Mouse (Mus musculus) liver, adult 2 months (tissue): ENCODE measurements at regions not wholly inside any gene's neighbourhood (a gene's known extent, or its start where the extent isn't known, plus 50 kb on each side); places are given as distances from the start of the nearest gene placed in this dataset.

Source experiments
- DNase-seq: peaks from one replicate; pipeline ENCODE4 v3.0.0-alpha.2; 2011; ENCODE audit warnings: low read depth, low spot score; ENCODE audit errors: extremely low read depth
- H3K27ac ChIP-seq: fragments of 200-500 bp; replicated peaks from 2 replicates; pipeline ENCODE4 v1.5.1; 2012; ENCODE audit warnings: low read depth, mild to moderate bottlenecking, control low read depth, inconsistent platforms, low read length; ENCODE audit not compliant: insufficient read depth
- H3K27me3 ChIP-seq: fragments of 200-500 bp; 2 replicates; pipeline ENCODE4 v1.6.1; 2012; ENCODE audit warnings: mild to moderate bottlenecking, moderate library complexity, low read length, inconsistent platforms; ENCODE audit not compliant: control insufficient read depth, insufficient read depth
- H3K36me3 ChIP-seq: fragments of 200-500 bp; 2 replicates; pipeline ENCODE4 v1.6.1; 2012; ENCODE audit warnings: low read length, inconsistent platforms; ENCODE audit not compliant: control insufficient read depth, insufficient read depth
- H3K4me1 ChIP-seq: fragments of 200-500 bp; 2 replicates; pipeline ENCODE4 v1.6.1; 2011; ENCODE audit warnings: low read length; ENCODE audit not compliant: control insufficient read depth, insufficient read depth
- H3K4me3 ChIP-seq: fragments of 200-500 bp; 2 replicates; pipeline ENCODE4 v1.5.1; 2011; ENCODE audit warnings: low read depth, mild to moderate bottlenecking, control low read depth, low read length, moderate library complexity; ENCODE audit not compliant: insufficient read depth
- H3K79me2 ChIP-seq: fragments of 200-500 bp; 2 replicates; pipeline ENCODE4 v1.6.1; 2012; ENCODE audit warnings: inconsistent platforms, mild to moderate bottlenecking, low read length, moderate library complexity; ENCODE audit not compliant: control insufficient read depth, insufficient read depth
- H3K9ac ChIP-seq: fragments of 200-500 bp; 2 replicates; pipeline ENCODE4 v1.6.1; 2012; ENCODE audit warnings: low read depth, mild to moderate bottlenecking, control low read depth, inconsistent platforms, low read length
- CTCF ChIP-seq: fragments of 200-500 bp; IDR thresholded peaks from 2 replicates; pipeline ENCODE4 v1.5.1; 2011; ENCODE audit warnings: low read depth, low read length, control low read depth
- POLR2A ChIP-seq: fragments of 200-500 bp; IDR thresholded peaks from 2 replicates; pipeline ENCODE4 v1.6.1; 2011; ENCODE audit warnings: low read length, control low read depth; ENCODE audit not compliant: insufficient read depth; ENCODE audit errors: extremely low read depth
- WGBS: fragments of 180-500 bp; shearing (Covaris S2); methylation state at CpG from one replicate; pipeline ENCODE4 v1.1.7; 2018; 5-methylcytosine and 5-hydroxymethylcytosine counted together

GRCm38 (mm10) chr5:37967106-37967913 is 71.2 kb upstream of the Stx18 start:
- DNase-seq = no peak
- Histone ChIP-seq H3K27me3 (peaks cover 8% of the 10 kb centered on the region; the same call in 1 of the 2 replicates), H3K27ac (no peak overlapping the region), H3K79me2 (no peaks in the 10 kb centered on the region), H3K36me3 (no peaks in the 10 kb centered on the region), H3K9ac (no peak overlapping the region), H3K4me3 (no peak overlapping the region), H3K4me1 (no peaks in the 10 kb centered on the region)
- 14% methylated on average over 23 of the region's 23 CpGs for WGBS
- TF ChIP-seq CTCF (no peak), POLR2A (no peak)

- Histone ChIP-seq H3K4me1 (no peaks in the 10 kb centered on the region; the same call in 1 of the 2 replicates), H3K9ac (no peak overlapping the region), H3K4me3 (no peak overlapping the region), H3K36me3 (no peaks in the 10 kb centered on the region), H3K27me3 (peaks cover 8% of the 10 kb centered on the region; the same call in 1 of the 2 replicates), H3K27ac (no peak overlapping the region), H3K79me2 (no peaks in the 10 kb centered on the region)
- no peak for DNase-seq
- no peak for TF ChIP-seq POLR2A
- no peak for TF ChIP-seq CTCF
- WGBS = 58% methylated on average over 8 of the region's 8 CpGs
Measured at GRCm38 (mm10) chr5:37963688-37964087, 74.9 kb upstream of the Stx18 start.

DNA sequence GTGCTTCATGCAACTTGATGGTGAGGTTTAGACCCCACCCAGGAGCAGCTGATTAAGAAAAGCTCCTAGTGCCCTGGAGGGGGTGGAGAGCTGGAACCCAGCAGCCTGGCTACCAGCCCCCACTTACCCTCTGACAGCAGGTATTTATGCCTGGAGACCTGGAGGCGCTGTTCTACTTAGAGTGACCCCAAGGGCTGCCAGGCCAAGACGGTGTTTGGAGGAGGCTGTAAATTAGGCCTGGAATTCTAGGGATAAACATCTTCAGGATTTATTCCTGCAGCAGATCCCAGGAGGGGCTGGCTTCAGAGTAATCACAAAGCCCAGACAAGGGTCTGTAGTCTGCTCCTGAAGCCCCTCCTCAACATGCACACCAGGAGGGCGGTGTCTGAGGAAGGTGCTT is 76.0 kb upstream of the Stx18 start:
- peaks cover 5% of the 10 kb centered on the region; the same call in 1 of the 2 replicates for H3K27me3 ChIP-seq
- H3K36me3 ChIP-seq = no peaks in the 10 kb centered on the region
- no peak for DNase-seq
- TF ChIP-seq CTCF (no peak), POLR2A (no peak)
- WGBS = 69% methylated on average over 3 of the region's 3 CpGs
- no peak overlapping the region for H3K27ac ChIP-seq
- no peaks in the 10 kb centered on the region for H3K79me2 ChIP-seq
- no peaks in the 10 kb centered on the region; the same call in 1 of the 2 replicates for H3K4me1 ChIP-seq
- no peak overlapping the region for H3K9ac ChIP-seq
- no peak overlapping the region for H3K4me3 ChIP-seq

DNA sequence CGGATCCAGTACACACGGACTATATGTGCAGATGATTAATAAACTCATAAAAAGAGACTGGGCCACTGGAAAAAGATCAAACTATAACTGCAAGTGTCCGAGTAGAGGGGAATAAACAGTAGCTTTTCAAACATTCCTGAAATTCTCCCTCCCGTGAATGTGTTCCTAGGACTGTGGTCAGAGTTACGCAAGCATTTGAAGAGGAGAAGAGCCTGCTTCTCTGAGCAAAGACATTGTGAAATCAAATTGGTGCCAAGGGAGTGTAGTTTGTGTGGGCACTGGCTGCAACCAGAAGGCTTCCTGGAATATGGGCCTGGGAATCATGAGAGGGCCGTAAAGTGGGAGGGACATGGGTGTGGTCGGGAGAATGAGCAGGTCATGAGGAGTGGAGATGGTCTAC is 78.3 kb upstream of the Stx18 start:
- 31% methylated on average over 7 of the region's 7 CpGs for WGBS
- peak; percentile 85 for DNase-seq
- no peak overlapping the region for H3K4me3 ChIP-seq

DNA sequence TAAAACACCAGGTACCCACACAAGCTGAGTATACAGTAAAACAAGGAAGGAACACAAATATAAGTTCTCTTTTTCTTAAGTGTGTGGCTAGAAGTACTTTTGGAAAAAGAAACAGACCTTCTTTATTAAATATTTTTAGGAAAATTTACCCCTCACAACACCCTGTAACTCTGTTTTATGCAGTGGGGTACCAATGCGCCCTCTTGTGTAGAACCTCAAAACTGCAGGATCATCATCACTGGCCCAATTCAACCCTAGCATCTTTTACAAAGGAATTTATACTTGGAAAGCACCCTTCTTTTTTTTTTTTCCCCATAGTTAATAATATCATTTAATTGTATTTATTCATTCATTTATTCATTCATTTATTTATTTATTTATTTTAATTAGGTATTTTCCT is 86.4 kb upstream of the Stx18 start:
- no peak overlapping the region for H3K27ac ChIP-seq
- H3K4me3 ChIP-seq = no peak overlapping the region
- H3K4me1 ChIP-seq = no peaks in the 10 kb centered on the region
- no peak overlapping the region for H3K9ac ChIP-seq
- 0% methylated on average over 1 of the region's 1 CpGs for WGBS
- TF ChIP-seq CTCF (peak; percentile 40), POLR2A (no peak)
- H3K79me2 ChIP-seq = no peaks in the 10 kb centered on the region
- no peaks in the 10 kb centered on the region for H3K36me3 ChIP-seq
- peak; percentile 24 for DNase-seq
- no peaks in the 10 kb centered on the region; the same call in 1 of the 2 replicates for H3K27me3 ChIP-seq

More for the DNA sequence above, 78.3 kb upstream of the Stx18 start:
- Histone ChIP-seq H3K79me2 (no peaks in the 10 kb centered on the region), H3K27ac (no peak overlapping the region), H3K4me1 (no peaks in the 10 kb centered on the region; the same call in 1 of the 2 replicates), H3K36me3 (no peaks in the 10 kb centered on the region), H3K9ac (no peak overlapping the region), H3K27me3 (no peaks in the 10 kb centered on the region)
- TF ChIP-seq CTCF = no peak
- no peak for TF ChIP-seq POLR2A

GRCm38 (mm10) chr5:37932760-37933122 is 105.8 kb upstream of the Stx18 start:
- 50% methylated on average over 2 of the region's 2 CpGs for WGBS
- Histone ChIP-seq H3K4me1 (no peaks in the 10 kb centered on the region), H3K27me3 (no peaks in the 10 kb centered on the region), H3K27ac (no peak overlapping the region), H3K36me3 (no peaks in the 10 kb centered on the region), H3K4me3 (no peak overlapping the region), H3K79me2 (no peaks in the 10 kb centered on the region), H3K9ac (no peak overlapping the region)
- DNase-seq = no peak
- TF ChIP-seq CTCF (no peak), POLR2A (no peak)
